Mouse (Mus musculus): ENCODE results near the gene Foxo1. TPM values are rescaled to one million over a fixed set of nuclear protein-coding genes. Genes with fewer than 3 reads are reported as not detected.

The Foxo1 gene
- total and polyA plus RNA-seq, 3 experiments, result 0.31 to 2.5 TPM; not detected in 1

- H3K4me1 ChIP-seq (ENCODE audit: control insufficient read depth in 1 of 2, insufficient read depth in 2 of 2, low read length in 2 of 2), result peaks cover 15 to 19% of the 10 kb centered on the region in 2 experiments
- no peak overlapping the region for H3K27ac ChIP-seq (ENCODE audit: control insufficient read depth, low read depth, low read length)
- DNase-seq (ENCODE audit: low read depth, low spot score), result no peak
- no peak overlapping the region for H3K4me3 ChIP-seq (ENCODE audit: control insufficient read depth in 1 of 2, insufficient read depth in 1 of 2, low read depth in 2 of 2, low read length in 2 of 2)
- no peaks in the 10 kb centered on the region for H3K9me3 ChIP-seq (replicated peaks; ENCODE audit: insufficient read depth, low read length)
- H3K36me3 ChIP-seq (ENCODE audit: control insufficient read depth in 1 of 2, insufficient read depth in 2 of 2, low read length in 2 of 2), result peaks cover 0 to 21% of the 10 kb centered on the region in 2 experiments; a peak in 2 of 4 replicates
- no peaks in the 10 kb centered on the region for H3K27me3 ChIP-seq (ENCODE audit: control insufficient read depth in 1 of 2, insufficient read depth in 2 of 2, low read length in 2 of 2)
- TF ChIP-seq MAFK (IDR thresholded peaks at IDR 0.05; ENCODE audit: borderline replicate concordance, low read depth, low read length), result no peak
- no peak for TF ChIP-seq HCFC1 (IDR thresholded peaks at IDR 0.05; ENCODE audit: low read depth, low read length)
- no peak for TF ChIP-seq EP300 (IDR thresholded peaks at IDR 0.05; ENCODE audit: low read depth in 1 of 2, low read length in 2 of 2)
- TF ChIP-seq TBP (IDR thresholded peaks at IDR 0.05; ENCODE audit: low read depth, low read length), result no peak
- TF ChIP-seq ZKSCAN1 (IDR thresholded peaks at IDR 0.05; ENCODE audit: low read depth, low read length), result no peak
- TF ChIP-seq ETS1 (IDR thresholded peaks at IDR 0.05; ENCODE audit: low read depth, low read length), result no peak
- no peaks in the 10 kb centered on the region for H3K79me2 ChIP-seq (ENCODE audit: control insufficient read depth, insufficient read depth, low read length, poor library complexity)
- no peak overlapping the region for H3K9ac ChIP-seq (ENCODE audit: control insufficient read depth, low read depth, low read length, poor library complexity, severe bottlenecking)
Observed at GRCm38 (mm10) chr3:52300517-52300916, 32.4 kb downstream of the Foxo1 start.

- Histone ChIP-seq H3K9me3 (replicated peaks; ENCODE audit: insufficient read depth, low read length) (no peaks in the 10 kb centered on the region), H3K36me3 (ENCODE audit: control insufficient read depth in 1 of 2, insufficient read depth in 2 of 2, low read length in 2 of 2) (peaks cover 0 to 18% of the 10 kb centered on the region in 2 experiments; a peak in 2 of 4 replicates), H3K27me3 (ENCODE audit: control insufficient read depth in 1 of 2, insufficient read depth in 2 of 2, low read length in 2 of 2) (no peaks in the 10 kb centered on the region), H3K79me2 (ENCODE audit: control insufficient read depth, insufficient read depth, low read length, poor library complexity) (no peaks in the 10 kb centered on the region), H3K4me1 (ENCODE audit: control insufficient read depth in 1 of 2, insufficient read depth in 2 of 2, low read length in 2 of 2) (peaks cover 5 to 24% of the 10 kb centered on the region in 2 experiments), H3K4me3 (ENCODE audit: control insufficient read depth in 1 of 2, insufficient read depth in 1 of 2, low read depth in 2 of 2, low read length in 2 of 2) (no peak overlapping the region), H3K27ac (ENCODE audit: control insufficient read depth, low read depth, low read length) (no peak overlapping the region), H3K9ac (ENCODE audit: control insufficient read depth, low read depth, low read length, poor library complexity, severe bottlenecking) (no peak overlapping the region)
- DNase-seq (ENCODE audit: low read depth, low spot score), result no peak
- no peak for TF ChIP-seq MEF2A (IDR thresholded peaks at IDR 0.05; ENCODE audit: extremely low read depth, insufficient replicate concordance, low read depth, low read length, poor library complexity, severe bottlenecking)
- TF ChIP-seq RCOR1 (IDR thresholded peaks at IDR 0.05; ENCODE audit: low read depth, low read length), result no peak
- no peak for TF ChIP-seq POLR2AphosphoS5 (IDR thresholded peaks at IDR 0.05; ENCODE audit: borderline replicate concordance, low read depth, low read length)
- TF ChIP-seq MAFK (IDR thresholded peaks at IDR 0.05; ENCODE audit: borderline replicate concordance, low read depth, low read length), result no peak
- TF ChIP-seq POLR2AphosphoS2 (IDR thresholded peaks at IDR 0.05; ENCODE audit: low read length), result no peak
- no peak for TF ChIP-seq EP300 (IDR thresholded peaks at IDR 0.05; ENCODE audit: low read depth in 1 of 2, low read length in 2 of 2)
- TF ChIP-seq MAZ (IDR thresholded peaks at IDR 0.05; ENCODE audit: low read depth, low read length), result no peak
- no peak for TF ChIP-seq ZMIZ1 (IDR thresholded peaks at IDR 0.05; ENCODE audit: low read depth, low read length)
- TF ChIP-seq ELF1 (IDR thresholded peaks at IDR 0.05; ENCODE audit: low read depth, low read length), result no peak
- no peak for TF ChIP-seq UBTF (IDR thresholded peaks at IDR 0.05; ENCODE audit: borderline replicate concordance, insufficient read depth, low read depth, low read length)
- no peak for TF ChIP-seq MAX (IDR thresholded peaks at IDR 0.05; ENCODE audit: low read length)
- TF ChIP-seq TBP (IDR thresholded peaks at IDR 0.05; ENCODE audit: low read depth, low read length), result no peak
- TF ChIP-seq MXI1 (IDR thresholded peaks at IDR 0.05; ENCODE audit: low read depth, low read length), result no peak
- no peak for TF ChIP-seq ZC3H11A (IDR thresholded peaks at IDR 0.05; ENCODE audit: low read depth, low read length)
- TF ChIP-seq GABPA (IDR thresholded peaks at IDR 0.05; ENCODE audit: low read depth, low read length), result no peak
- TF ChIP-seq ETS1 (IDR thresholded peaks at IDR 0.05; ENCODE audit: low read depth, low read length), result no peak
Observed at GRCm38 (mm10) chr3:52303301-52303700, 35.2 kb downstream of the Foxo1 start.
